Mouse (Mus musculus) cerebellum, adult 2 months (tissue): ENCODE data around the gene Mllt1. TPM values are rescaled to one million over a fixed set of nuclear protein-coding genes. Genes with fewer than 3 reads are reported as not detected.

Experiments
- DNase-seq, 2 experiments: peaks; one replicate each; pipeline ENCODE4 v3.0.0; 2021
- H3K27ac ChIP-seq: fragments of 200-500 bp; 2 replicates; pipeline ENCODE4 v1.5.1; 2012; ENCODE audit warnings: low read length, control low read depth, inconsistent platforms; ENCODE audit not compliant: insufficient read depth
- H3K27me3 ChIP-seq: fragments of 200-500 bp; 2 replicates; pipeline ENCODE4 v1.6.1; 2012; ENCODE audit warnings: inconsistent platforms, mild to moderate bottlenecking, low read length, moderate library complexity; ENCODE audit not compliant: control insufficient read depth, insufficient read depth
- H3K4me1 ChIP-seq: fragments of 200-500 bp; 2 replicates; pipeline ENCODE4 v1.6.1; 2011; ENCODE audit warnings: low read length; ENCODE audit not compliant: control insufficient read depth, insufficient read depth
- H3K4me3 ChIP-seq: fragments of 200-500 bp; replicated peaks from 2 replicates; pipeline ENCODE3; 2011; ENCODE audit warnings: mild to moderate bottlenecking, low read depth, low read length, control low read depth; ENCODE audit not compliant: insufficient read depth
- CTCF ChIP-seq: fragments of 200-500 bp; IDR thresholded peaks from 2 replicates; pipeline ENCODE4 v1.5.1; 2011; ENCODE audit warnings: low read depth, mild to moderate bottlenecking, control low read depth, low read length, moderate library complexity, borderline replicate concordance; ENCODE audit not compliant: insufficient read depth
- POLR2A ChIP-seq: fragments of 200-500 bp; IDR thresholded peaks from 2 replicates; pipeline ENCODE4 v1.6.1; 2011; ENCODE audit warnings: low read length, control low read depth, borderline replicate concordance; ENCODE audit not compliant: insufficient read depth
- WGBS: fragments of 180-500 bp; shearing (Covaris S2); methylation state at CpG from one replicate; pipeline ENCODE4 v1.1.7; 2018; 5-methylcytosine and 5-hydroxymethylcytosine counted together
- polyA plus RNA-seq: library from polyadenylated mRNA; depleted of rRNA; stranded (reverse); fragments of >200 nt; gene quantifications from 2 replicates; pipeline ENCODE4 v1.2.3, GENCODE M21; 2012

Gene Mllt1
- polyA plus RNA-seq, 1 experiment, result 45.7 TPM

DNA sequence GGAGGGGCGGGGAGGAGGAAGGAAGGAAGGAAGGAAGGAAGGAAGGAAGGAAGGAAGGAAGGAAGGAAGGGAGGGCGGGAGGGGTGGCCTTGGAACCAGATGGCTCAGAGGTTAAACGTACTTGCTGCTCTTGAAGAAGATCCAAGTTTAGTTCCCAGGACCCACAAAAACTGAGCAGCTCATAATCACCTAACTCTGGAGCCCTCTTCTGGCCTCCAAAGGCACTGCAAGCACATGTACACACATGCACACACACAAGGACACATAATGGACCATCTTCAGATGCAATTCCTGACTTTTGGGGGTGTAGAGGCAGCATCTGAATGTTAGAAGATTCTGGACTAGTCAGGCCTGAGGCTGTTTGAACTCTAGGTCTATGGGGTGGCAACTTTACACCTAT, 47.2 kb downstream of the Mllt1 start:
- WGBS, result 68% methylated on average over 2 of the region's 3 CpGs

DNA sequence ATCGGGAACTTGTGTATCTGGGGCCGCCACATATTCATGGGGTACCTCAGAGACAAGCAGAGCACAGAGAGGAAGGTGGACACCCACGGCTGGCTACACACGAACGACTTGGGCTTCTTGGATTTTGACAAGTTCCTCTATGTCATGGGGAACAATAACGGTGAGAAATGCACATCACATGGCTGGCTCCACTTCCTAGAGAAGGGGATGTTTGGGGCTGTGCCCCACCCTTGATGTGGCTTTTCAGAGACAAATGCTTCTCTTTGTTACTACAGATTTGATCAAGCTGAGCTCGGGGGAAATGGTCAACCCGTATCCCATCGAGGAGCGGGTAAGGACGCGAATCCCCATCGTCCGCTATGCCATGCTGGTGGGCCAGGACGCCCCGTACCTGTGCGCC, 50.4 kb downstream of the Mllt1 start:
- DNase-seq, result no peak
- no peak overlapping the region for H3K4me3 ChIP-seq
- no peak for TF ChIP-seq POLR2A
- TF ChIP-seq CTCF, result no peak
- H3K27me3 ChIP-seq, result no peaks in the 10 kb centered on the region
- 87% methylated on average over 17 of the region's 17 CpGs for WGBS
- H3K4me1 ChIP-seq, result no peaks in the 10 kb centered on the region
- no peak overlapping the region for H3K27ac ChIP-seq

More for the DNA sequence above, 47.2 kb downstream of the Mllt1 start:
- no peaks in the 10 kb centered on the region for H3K4me1 ChIP-seq
- no peak overlapping the region for H3K4me3 ChIP-seq
- DNase-seq, result no peak
- H3K27ac ChIP-seq, result no peak overlapping the region
- TF ChIP-seq POLR2A, result no peak
- no peak for TF ChIP-seq CTCF
- H3K27me3 ChIP-seq, result no peaks in the 10 kb centered on the region

DNA sequence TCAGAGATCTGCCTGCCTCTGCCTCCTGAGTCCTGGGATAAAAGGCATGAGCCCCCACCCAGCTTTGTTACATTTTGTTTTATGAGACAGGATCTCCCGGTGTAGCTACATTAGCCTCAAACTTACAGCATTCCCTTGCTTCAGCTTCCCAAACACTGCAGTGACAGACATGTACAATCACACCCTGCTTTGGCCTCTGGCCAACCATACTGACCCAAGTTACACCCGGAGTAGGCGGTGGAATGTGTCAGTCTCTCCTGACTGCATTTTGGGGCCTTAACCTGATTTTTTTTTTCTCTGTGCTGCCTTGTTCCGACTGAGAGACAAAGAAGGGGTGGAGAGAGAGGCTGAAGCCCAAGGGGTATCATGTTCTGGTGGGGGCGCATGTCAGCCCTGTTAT, 50.9 kb downstream of the Mllt1 start:
- Histone ChIP-seq H3K4me3 (no peak overlapping the region), H3K4me1 (no peaks in the 10 kb centered on the region), H3K27ac (no peak overlapping the region), H3K27me3 (no peaks in the 10 kb centered on the region)
- TF ChIP-seq CTCF, result no peak
- no peak for TF ChIP-seq POLR2A
- WGBS, result 57% methylated on average over 5 of the region's 5 CpGs
- no peak for DNase-seq

DNA sequence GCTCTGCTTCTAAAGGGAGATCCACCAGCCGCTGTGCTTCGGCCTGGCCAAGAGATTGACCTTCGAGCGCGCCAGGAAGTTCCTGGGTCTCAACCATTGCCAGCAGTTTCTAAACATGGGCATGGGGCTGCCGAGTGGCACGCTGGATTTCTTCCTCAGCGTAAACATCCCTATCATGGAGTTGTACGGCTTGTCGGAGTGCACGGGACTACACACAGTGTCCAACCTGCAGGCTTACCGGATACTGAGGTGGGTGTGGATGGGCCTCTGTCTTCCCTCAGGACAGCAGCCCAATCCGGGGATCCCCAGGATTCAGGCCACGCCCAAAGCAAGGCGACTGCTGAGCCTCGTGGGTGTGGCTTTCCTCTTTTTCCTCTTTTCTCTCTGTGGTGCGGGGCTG, 51.6 kb downstream of the Mllt1 start:
- 40% methylated on average over 17 of the region's 17 CpGs for WGBS
- TF ChIP-seq CTCF, result no peak
- no peak for TF ChIP-seq POLR2A
- Histone ChIP-seq H3K27ac (no peak overlapping the region), H3K4me1 (no peaks in the 10 kb centered on the region), H3K27me3 (no peaks in the 10 kb centered on the region), H3K4me3 (no peak overlapping the region)
- DNase-seq, result no peak

DNA sequence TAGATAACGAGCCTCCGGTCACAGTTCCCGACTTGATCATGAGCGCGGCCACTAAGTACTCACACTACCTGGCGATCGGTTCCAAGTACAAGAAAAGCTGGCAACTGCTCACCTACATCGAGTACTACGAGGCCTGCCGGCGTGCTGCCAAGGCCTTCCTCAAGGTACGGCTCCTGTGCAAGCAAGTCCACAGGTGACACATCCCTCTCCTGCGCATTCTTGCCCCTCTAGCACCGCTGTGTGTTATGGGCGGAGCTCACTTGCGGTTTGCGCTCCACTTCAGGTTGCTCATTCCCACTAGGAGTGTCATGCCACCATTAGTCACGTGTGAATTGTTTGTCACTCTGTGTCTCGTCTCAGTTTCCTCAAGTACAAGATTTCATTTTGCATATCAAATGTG, 57.8 kb downstream of the Mllt1 start:
- Histone ChIP-seq H3K4me1 (no peaks in the 10 kb centered on the region), H3K27ac (no peak overlapping the region), H3K4me3 (no peak overlapping the region), H3K27me3 (no peaks in the 10 kb centered on the region)
- WGBS, result 88% methylated on average over 19 of the region's 19 CpGs
- DNase-seq, result no peak
- TF ChIP-seq CTCF (no peak), POLR2A (no peak)

DNA sequence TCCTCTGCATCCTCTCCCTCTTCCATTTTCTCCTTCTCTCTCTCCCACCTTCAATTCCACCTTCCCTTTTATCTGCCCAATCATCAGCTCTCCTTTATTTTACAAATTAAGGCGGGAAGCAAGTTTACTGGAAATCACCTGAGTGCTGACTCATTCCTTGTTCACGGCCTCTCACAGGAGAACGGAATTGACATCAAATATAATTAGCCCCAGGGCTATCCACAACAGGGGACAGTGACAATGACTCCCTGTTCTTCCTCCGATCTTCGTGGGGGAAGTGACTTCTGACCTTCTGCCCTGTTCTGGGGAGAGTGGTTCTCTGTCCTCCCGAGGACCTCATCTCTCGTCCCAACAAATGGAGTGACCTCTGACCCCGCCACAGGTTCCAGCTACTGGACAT, 58.2 kb downstream of the Mllt1 start:
- DNase-seq, result no peak
- Histone ChIP-seq H3K4me1 (no peaks in the 10 kb centered on the region), H3K4me3 (no peak overlapping the region), H3K27me3 (no peaks in the 10 kb centered on the region), H3K27ac (no peak overlapping the region)
- WGBS, result 72% methylated on average over 8 of the region's 8 CpGs
- TF ChIP-seq CTCF, result no peak
- TF ChIP-seq POLR2A, result no peak

DNA sequence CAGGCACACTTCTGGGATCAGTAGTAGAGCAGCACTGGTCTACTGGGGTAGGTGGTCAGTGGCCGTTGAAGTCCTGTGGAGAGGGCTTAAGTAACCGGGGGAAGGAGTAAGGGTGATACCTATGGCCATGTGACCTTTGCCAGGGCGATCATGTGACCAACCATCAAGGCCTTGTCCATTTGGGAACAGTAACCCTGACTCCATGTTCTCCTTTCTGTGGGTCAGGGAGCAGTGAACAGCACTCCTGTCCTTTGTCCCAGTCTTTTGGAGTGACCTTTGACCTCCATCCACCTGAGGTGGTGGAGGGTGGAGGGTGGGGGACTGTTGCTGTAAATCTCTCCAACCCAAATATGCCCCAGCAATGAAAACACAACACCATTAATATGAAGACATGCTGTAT, 58.8 kb downstream of the Mllt1 start:
- Histone ChIP-seq H3K27ac (no peak overlapping the region), H3K4me1 (no peaks in the 10 kb centered on the region), H3K27me3 (no peaks in the 10 kb centered on the region), H3K4me3 (no peak overlapping the region)
- WGBS, result 86% methylated on average over 3 of the region's 3 CpGs
- DNase-seq, result no peak
- no peak for TF ChIP-seq CTCF
- no peak for TF ChIP-seq POLR2A

DNA sequence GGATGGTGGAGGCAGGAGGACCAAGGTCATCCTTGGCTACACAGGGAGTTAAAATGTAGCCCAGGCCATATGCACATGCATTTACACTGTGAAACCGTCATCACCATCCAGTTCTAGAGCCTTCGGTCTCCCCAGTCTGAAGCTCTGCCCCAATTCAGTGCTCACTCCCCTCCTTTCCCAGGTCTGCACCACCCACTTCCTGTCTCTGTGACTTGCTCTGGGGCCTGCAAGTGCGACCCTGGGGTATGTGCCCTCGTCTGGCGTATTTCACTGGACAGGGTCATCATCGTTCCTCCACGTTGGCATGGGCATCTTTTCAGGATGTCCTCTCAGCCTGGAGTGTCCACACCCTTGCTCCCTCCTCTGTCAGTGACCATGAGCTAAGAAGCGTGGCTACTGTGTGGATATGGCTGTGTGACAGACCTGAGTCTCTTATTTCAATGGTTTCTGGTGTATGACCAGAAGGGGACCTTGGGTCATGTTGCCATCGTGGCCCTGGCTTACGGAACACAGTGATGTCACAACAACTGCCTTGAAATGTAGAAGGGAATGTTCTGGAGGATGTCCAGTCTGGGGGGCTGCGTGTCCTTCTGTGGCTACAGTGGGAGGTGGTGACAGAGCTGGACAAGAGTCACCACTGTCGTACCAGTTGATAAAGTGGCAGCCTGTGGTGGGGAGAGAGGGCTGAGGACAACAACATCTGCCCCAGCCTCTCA, 60.1 kb downstream of the Mllt1 start, which contains the start of gene 1700061G19Rik:
Gene 1700061G19Rik, plus strand, starts transcription at position 542 of the 716 bp plus-strand sequence.
- Histone ChIP-seq H3K27ac (no peak within 1 kb of the TSS), H3K4me3 (no peak within 1 kb of the TSS), H3K27me3 (no peaks in the 10 kb centered on the region), H3K4me1 (no peaks in the 10 kb centered on the region)
- no peak for DNase-seq
- TF ChIP-seq CTCF, result no peak
- no peak for TF ChIP-seq POLR2A
- WGBS, result 84% methylated on average over 12 of the region's 12 CpGs
